8 mouse cellular contexts compared by ENCODE assay signal in the genomic region with DNA sequence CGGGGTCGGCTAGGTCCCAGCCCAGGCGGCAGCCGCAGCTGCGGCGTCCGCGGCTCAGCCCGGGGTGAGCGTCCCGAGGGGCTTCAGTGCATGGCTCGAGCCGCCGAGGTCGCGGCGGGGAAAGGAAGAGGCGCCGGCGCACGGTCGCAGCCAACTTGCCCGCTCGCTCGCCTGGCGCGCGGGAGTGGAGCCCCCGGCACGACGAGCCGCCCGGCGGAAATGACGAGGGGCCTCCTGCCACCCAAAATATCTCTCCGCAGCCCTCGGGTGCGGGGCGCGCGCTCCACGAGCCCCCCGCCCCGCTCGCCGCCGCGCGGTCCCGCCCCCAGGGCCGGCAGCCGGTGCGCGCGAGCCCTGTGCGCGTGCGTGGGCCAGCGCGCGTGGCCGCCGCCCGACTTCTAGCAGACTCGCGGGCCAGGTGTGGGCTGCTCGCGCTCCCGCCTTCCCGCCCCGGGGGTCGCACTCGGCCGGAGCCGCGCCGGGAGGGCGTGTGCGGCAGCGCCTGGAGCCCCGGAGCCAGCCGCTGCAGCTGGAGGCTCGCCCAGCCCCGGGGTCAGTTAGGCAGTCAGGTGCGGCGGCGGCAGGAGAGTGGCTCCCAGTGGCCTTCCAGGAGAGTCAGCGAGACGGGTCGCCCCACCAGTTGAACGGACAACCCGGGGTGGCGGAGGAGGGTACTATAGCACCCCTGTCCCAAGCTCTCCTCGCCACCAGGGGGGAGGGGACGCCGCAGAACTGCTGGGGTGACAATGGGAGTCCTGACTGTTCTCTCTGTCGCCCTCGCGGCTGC. TPM values are rescaled to one million over a fixed set of nuclear protein-coding genes. Genes with fewer than 3 reads are reported as not detected.
DNase-seq lines count a peak whose midpoint lies in the region; ATAC-seq and TF ChIP-seq lines count a peak whose summit lies in the region.

A gene (minus strand): TSS at position 238 of the 787 bp plus-strand sequence.

- DNase-seq in thymus, postnatal 4 days, result peak; percentile 12
- DNase-seq in thymus, postnatal 0 days (ENCODE audit: low spot score), result no peak
- DNase-seq in embryo, embryonic 10 days (ENCODE audit: low spot score), result peak; percentile 42
- DNase-seq in layer of hippocampus, adult 8-10 months (ENCODE audit: low spot score in 2 of 2), result peak; percentile 15 to 19
- DNase-seq in lung, embryonic 14.5 days, result peak; percentile 45
- peak; percentile 65 to 76 for DNase-seq in right cerebral cortex, postnatal 10 days (ENCODE audit: low spot score in 2 of 2)
- DNase-seq in T-cell, adult 2 months (ENCODE audit: low spot score), result no peak

- TF ChIP-seq CTCF in lung, embryonic 14.5 days (IDR thresholded peaks at IDR 0.05; ENCODE audit: low read depth), result peak; percentile 32

- H3K27me3 ChIP-seq in heart, embryonic 14.5 days (ENCODE audit: control insufficient read depth, insufficient read depth, low read length), result no peaks in the 10 kb centered on the region
- H3K27me3 ChIP-seq in lung, embryonic 14.5 days (ENCODE audit: insufficient read depth, low read length), result no peaks in the 10 kb centered on the region

- 26% methylated on average over 57 of the region's 99 CpGs for WGBS in heart, embryonic 14.5 days
- WGBS in lung, embryonic 14.5 days, result 14% methylated on average over 30 of the region's 99 CpGs

- H3K9ac ChIP-seq in heart, embryonic 14.5 days (ENCODE audit: low read length), result peak within 1 kb of the TSS; percentile 62
- peak within 1 kb of the TSS; percentile 61 for H3K9ac ChIP-seq in lung, embryonic 14.5 days

- no peaks in the 10 kb centered on the region; a peak in 1 of 4 replicates for H3K4me1 ChIP-seq in heart, embryonic 14.5 days (ENCODE audit: control insufficient read depth in 2 of 2, insufficient read depth in 2 of 2, low read length in 2 of 2)
- H3K4me1 ChIP-seq in lung, embryonic 14.5 days (ENCODE audit: insufficient read depth), result no peaks in the 10 kb centered on the region

- ATAC-seq in heart, embryonic 14.5 days (ENCODE audit: insufficient number of reproducible peaks, insufficient read depth, low FRiP score, low read depth), result 0 out of 2 replicates have a peak, but pooled peaks have one; percentile 39
- ATAC-seq in lung, embryonic 14.5 days (ENCODE audit: insufficient read depth), result peak; percentile 84

- H3K4me2 ChIP-seq in heart, embryonic 14.5 days (ENCODE audit: low read length), result peak within 1 kb of the TSS; percentile 84
- peak within 1 kb of the TSS; percentile 62 for H3K4me2 ChIP-seq in lung, embryonic 14.5 days

- H3K9me3 ChIP-seq in heart, embryonic 14.5 days (ENCODE audit: control insufficient read depth, low read length), result no peaks in the 10 kb centered on the region
- H3K9me3 ChIP-seq in lung, embryonic 14.5 days (ENCODE audit: low read depth, low read length), result no peaks in the 10 kb centered on the region

- peak within 1 kb of the TSS; percentile 54 to 64 for H3K4me3 ChIP-seq in heart, embryonic 14.5 days (ENCODE audit: control insufficient read depth in 1 of 2, insufficient read depth in 1 of 2, low read depth in 1 of 2, low read length in 2 of 2)
- peak within 1 kb of the TSS; percentile 55 for H3K4me3 ChIP-seq in lung, embryonic 14.5 days (ENCODE audit: low read depth, low read length)

- H3K27ac ChIP-seq in heart, embryonic 14.5 days (replicated peaks in 1 of 2; ENCODE audit: control insufficient read depth in 1 of 2, insufficient read depth in 1 of 2, low read depth in 2 of 2, low read length in 2 of 2), result no peak within 1 kb of the TSS
- H3K27ac ChIP-seq in lung, embryonic 14.5 days (ENCODE audit: low read depth), result peak within 1 kb of the TSS; percentile 50; the same call in 1 of the 2 replicates

- H3K36me3 ChIP-seq in heart, embryonic 14.5 days (ENCODE audit: control insufficient read depth, insufficient read depth, low read length), result no peaks in the 10 kb centered on the region
- no peaks in the 10 kb centered on the region for H3K36me3 ChIP-seq in lung, embryonic 14.5 days (ENCODE audit: insufficient read depth)

RNA-seq across cellular contexts. Expression of the gene that starts here (rescaled TPM):
- 0.06 and 0.08 TPM in 2 replicates for polyA plus RNA-seq in thymus, postnatal 0 days (2015; fragmentation: Nextera tagmentation; extraction: Ambion mirVana)
- 0.26 and 0.34 TPM in 2 replicates for polyA plus RNA-seq in heart, embryonic 14.5 days (2014; fragmentation: Nextera tagmentation; extraction: Ambion mirVana)
- total RNA-seq in layer of hippocampus, adult 8-10 months (2022), result 100 to 1,000 TPM; 215 to 273 (median 251) TPM
- polyA plus RNA-seq in lung, embryonic 14.5 days (2014; fragmentation: Nextera tagmentation; extraction: Ambion mirVana), result 4.7 and 5.2 TPM in 2 replicates

Comparison
In these comparisons a context has a peak if more than half of its experiments do, and no peak if none do; other contexts are left out.
1. DNase-seq: peak in thymus, postnatal 4 days (single experiment), embryo, embryonic 10 days (single experiment), layer of hippocampus, adult 8-10 months (2 of 2), lung, embryonic 14.5 days (single experiment) and right cerebral cortex, postnatal 10 days (2 of 2); none in thymus, postnatal 0 days (single experiment) and T-cell, adult 2 months (single experiment).
2. Peak in ATAC-seq, H3K4me3 ChIP-seq, H3K9ac ChIP-seq and H3K4me2 ChIP-seq in heart, embryonic 14.5 days; RNA of the gene not detected or under 1 TPM.